8 mouse cellular contexts compared by ENCODE assay signal in the genomic region with DNA sequence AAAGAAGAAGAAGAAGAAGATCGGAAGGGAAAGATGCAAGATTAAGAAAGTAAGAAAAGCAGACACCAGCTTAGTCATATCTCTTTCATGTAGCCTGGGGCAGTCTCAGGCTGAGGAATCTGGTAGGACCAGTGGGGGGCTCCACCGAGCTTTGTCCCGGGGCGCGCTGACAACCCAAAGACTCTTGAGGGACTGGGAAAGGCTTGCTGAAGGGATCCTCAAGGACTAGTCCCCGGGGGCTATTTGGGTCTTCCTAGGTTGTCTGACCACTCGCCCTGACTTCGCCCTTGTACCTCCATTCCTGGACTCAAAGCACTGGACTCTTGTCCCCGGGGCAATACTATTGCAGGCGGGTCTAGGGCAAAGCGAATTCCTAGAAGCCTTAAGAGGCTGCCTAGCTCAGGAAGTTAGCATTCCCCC. TPM values are rescaled to one million over a fixed set of nuclear protein-coding genes. Genes with fewer than 3 reads are reported as not detected.
DNase-seq lines count a peak whose midpoint lies in the region; ATAC-seq and TF ChIP-seq lines count a peak whose summit lies in the region.

No protein-coding gene starts in this region.

- H3K27me3 ChIP-seq in G1E (ENCODE audit: insufficient read depth, low read length), result peaks cover 13% of the 10 kb centered on the region; the same call in 1 of the 2 replicates
- H3K27me3 ChIP-seq in forebrain, embryonic 13.5 days, result no peaks in the 10 kb centered on the region
- H3K27me3 ChIP-seq in neural tube, embryonic 15.5 days (replicated peaks), result no peaks in the 10 kb centered on the region

- H3K4me1 ChIP-seq in G1E (ENCODE audit: insufficient read depth, low read depth, low read length), result peaks cover 47% of the 10 kb centered on the region
- H3K4me1 ChIP-seq in forebrain, embryonic 13.5 days, result peaks cover 35% of the 10 kb centered on the region
- peaks cover 14% of the 10 kb centered on the region for H3K4me1 ChIP-seq in lung, adult 2 months (ENCODE audit: control insufficient read depth, insufficient read depth, low read length)
- H3K4me1 ChIP-seq in neural tube, embryonic 15.5 days, result peaks cover 44% of the 10 kb centered on the region

- TF ChIP-seq POLR2A in lung, adult 2 months (IDR thresholded peaks at IDR 0.05; ENCODE audit: borderline replicate concordance, extremely low read depth, low read depth, low read length), result no peak

- ATAC-seq in G1E (ENCODE audit: extremely low read depth, insufficient number of reproducible peaks, low FRiP score, poor library complexity, severe bottlenecking), result 0 out of 2 replicates have a peak, but pooled peaks have one; percentile 22
- peak; percentile 57 for ATAC-seq in forebrain, embryonic 13.5 days
- peak; percentile 29 for ATAC-seq in neural tube, embryonic 15.5 days (ENCODE audit: low FRiP score)

- peak overlapping the region; percentile 84 for H3K27ac ChIP-seq in forebrain, embryonic 13.5 days
- peak overlapping the region; percentile 88 for H3K27ac ChIP-seq in neural tube, embryonic 15.5 days (replicated peaks)

- DNase-seq in G1E (ENCODE audit: low spot score), result peak; percentile 79
- DNase-seq in c-Kit-positive CD71-positive TER-119-positive erythroid progenitor cells, embryonic 14.5 days (ENCODE audit: low spot score), result peak; percentile 48
- DNase-seq in heart, postnatal 10 days, result peak; percentile 88 to 89
- peak; percentile 60 to 72 for DNase-seq in layer of hippocampus, adult 8-10 months (ENCODE audit: low spot score in 2 of 2)
- peak; percentile 79 for DNase-seq in lung, adult 2 months
- peak; percentile 87 for DNase-seq in thymus, postnatal 25 days

- no peaks in the 10 kb centered on the region for H3K9me3 ChIP-seq in G1E (replicated peaks)
- H3K9me3 ChIP-seq in forebrain, embryonic 13.5 days (replicated peaks), result no peaks in the 10 kb centered on the region
- no peaks in the 10 kb centered on the region for H3K9me3 ChIP-seq in neural tube, embryonic 15.5 days (replicated peaks)

- peaks cover 6% of the 10 kb centered on the region for H3K36me3 ChIP-seq in G1E (replicated peaks)
- peaks cover 22% of the 10 kb centered on the region; the same call in 1 of the 2 replicates for H3K36me3 ChIP-seq in forebrain, embryonic 13.5 days (ENCODE audit: poor library complexity, severe bottlenecking)
- H3K36me3 ChIP-seq in neural tube, embryonic 15.5 days, result peaks cover 10% of the 10 kb centered on the region; the same call in 1 of the 2 replicates

- 0% methylated on average over 11 of the region's 11 CpGs for WGBS in forebrain, embryonic 13.5 days
- 1% methylated on average over 11 of the region's 11 CpGs for WGBS in lung, adult 2 months
- under 1% methylated on average over 11 of the region's 11 CpGs for whole genome bisulfite sequencing in neural tube, embryonic 15.5 days

- no peak for TF ChIP-seq CTCF in G1E (IDR thresholded peaks at IDR 0.05; ENCODE audit: low read depth, low read length)
- TF ChIP-seq CTCF in lung, adult 2 months (IDR thresholded peaks at IDR 0.05; ENCODE audit: insufficient read depth, low read length), result peak; percentile 51

- H3K4me2 ChIP-seq in forebrain, embryonic 13.5 days, result peak overlapping the region; percentile 90
- peak overlapping the region; percentile 77 for H3K4me2 ChIP-seq in neural tube, embryonic 15.5 days

- peak overlapping the region; percentile 78 for H3K9ac ChIP-seq in forebrain, embryonic 13.5 days
- H3K9ac ChIP-seq in neural tube, embryonic 15.5 days (replicated peaks), result peak overlapping the region; percentile 86

- intact Hi-C loops in heart, postnatal 10 days (cut with DNase I), result loop anchor here (2.0 kb wide), 3 partner anchors 32 to 234 kb away; partner anchors contain the start of gene Casp2

- peak overlapping the region; percentile 81 for H3K4me3 ChIP-seq in G1E (ENCODE audit: low read depth, low read length)
- peak overlapping the region; percentile 77 for H3K4me3 ChIP-seq in forebrain, embryonic 13.5 days
- H3K4me3 ChIP-seq in lung, adult 2 months (replicated peaks; ENCODE audit: extremely low read depth, low read depth, low read length), result peak overlapping the region; percentile 71
- H3K4me3 ChIP-seq in neural tube, embryonic 15.5 days (replicated peaks), result peak overlapping the region; percentile 61

RNA-seq across cellular contexts. Expression of gene Zyx, which starts 0.4 kb away (rescaled TPM):
- total RNA-seq in G1E (2014; fragmentation: Nextera tagmentation) (70.2 and 70.3 TPM in 2 replicates), G1E (2017) (14.8 and 19.1 TPM in 2 replicates)
- polyA plus RNA-seq in G1E (2012), result 319 and 320 TPM in 2 replicates
- 39.8 and 41.1 TPM in 2 replicates for polyA plus RNA-seq in forebrain, embryonic 13.5 days (2015; fragmentation: Nextera tagmentation; extraction: Ambion mirVana)
- total RNA-seq in heart, postnatal 10 days (2021), result 100 to 1,000 TPM; 104 to 121 TPM
- total RNA-seq in layer of hippocampus, adult 8-10 months (2022), result 10 to 100 TPM; 36.5 to 52.5 (median 44.5) TPM
- polyA plus RNA-seq in lung, adult 2 months (2012; rRNA removed), result 311 and 352 TPM in 2 replicates
- polyA plus RNA-seq in neural tube, embryonic 15.5 days (2015; fragmentation: Nextera tagmentation; extraction: Ambion mirVana), result 60.0 and 72.5 TPM in 2 replicates

RNA-seq across cellular contexts. Expression of gene Epha1, which starts 24.1 kb away (rescaled TPM):
- total RNA-seq in G1E (2014; fragmentation: Nextera tagmentation) (not detected in 2 replicates), G1E (2017) (0.23 TPM in 1 of 2 replicates, not detected in the other)
- not detected in 2 replicates for polyA plus RNA-seq in G1E (2012)
- polyA plus RNA-seq in forebrain, embryonic 13.5 days (2015; fragmentation: Nextera tagmentation; extraction: Ambion mirVana), result 0.23 and 0.28 TPM in 2 replicates
- under 1 TPM; 0.60 to 0.72 TPM for total RNA-seq in heart, postnatal 10 days (2021)
- under 1 TPM; 0.14 to 0.36 (median 0.15) TPM for total RNA-seq in layer of hippocampus, adult 8-10 months (2022)
- 22.4 and 26.7 TPM in 2 replicates for polyA plus RNA-seq in lung, adult 2 months (2012; rRNA removed)
- 0.24 and 1.9 TPM in 2 replicates for polyA plus RNA-seq in neural tube, embryonic 15.5 days (2015; fragmentation: Nextera tagmentation; extraction: Ambion mirVana)

RNA-seq across cellular contexts. Expression of gene Fam131b, which starts 24.6 kb away (rescaled TPM):
- total RNA-seq in G1E (2014; fragmentation: Nextera tagmentation) (not detected in 2 replicates), G1E (2017) (0.05 TPM in 1 of 2 replicates, not detected in the other)
- polyA plus RNA-seq in G1E (2012), result 0.01 TPM in 1 of 2 replicates, not detected in the other
- polyA plus RNA-seq in forebrain, embryonic 13.5 days (2015; fragmentation: Nextera tagmentation; extraction: Ambion mirVana), result 4.0 and 4.4 TPM in 2 replicates
- 1 to 10 TPM; 1.2 to 1.6 TPM for total RNA-seq in heart, postnatal 10 days (2021)
- total RNA-seq in layer of hippocampus, adult 8-10 months (2022), result 10 to 100 TPM; 72.3 to 80.0 (median 75.9) TPM
- 0.42 and 0.45 TPM in 2 replicates for polyA plus RNA-seq in lung, adult 2 months (2012; rRNA removed)
- 6.9 and 8.2 TPM in 2 replicates for polyA plus RNA-seq in neural tube, embryonic 15.5 days (2015; fragmentation: Nextera tagmentation; extraction: Ambion mirVana)

RNA-seq across cellular contexts. Expression of gene Tas2r143, which starts 51.0 kb away (rescaled TPM):
- total RNA-seq in G1E (2014; fragmentation: Nextera tagmentation) (not detected in 2 replicates), G1E (2017) (0.22 and 0.23 TPM in 2 replicates)
- polyA plus RNA-seq in G1E (2012), result not detected in 2 replicates
- polyA plus RNA-seq in forebrain, embryonic 13.5 days (2015; fragmentation: Nextera tagmentation; extraction: Ambion mirVana), result not detected in 2 replicates
- not detected for total RNA-seq in heart, postnatal 10 days (2021)
- total RNA-seq in layer of hippocampus, adult 8-10 months (2022), result not detected
- 0.63 and 0.92 TPM in 2 replicates for polyA plus RNA-seq in lung, adult 2 months (2012; rRNA removed)
- not detected in 2 replicates for polyA plus RNA-seq in neural tube, embryonic 15.5 days (2015; fragmentation: Nextera tagmentation; extraction: Ambion mirVana)

RNA-seq across cellular contexts. Expression of gene Tas2r135, which starts 56.2 kb away (rescaled TPM):
- total RNA-seq in G1E (2014; fragmentation: Nextera tagmentation), result not detected in 2 replicates
- total RNA-seq in G1E (2017), result 0.27 TPM in 1 of 2 replicates, not detected in the other
- not detected in 2 replicates for polyA plus RNA-seq in G1E (2012)
- not detected in 2 replicates for polyA plus RNA-seq in forebrain, embryonic 13.5 days (2015; fragmentation: Nextera tagmentation; extraction: Ambion mirVana)
- under 1 TPM; 0.25 to 0.31 TPM for total RNA-seq in heart, postnatal 10 days (2021)
- under 1 TPM in 1 of 4 experiments, not detected in 3; 0.29 TPM for total RNA-seq in layer of hippocampus, adult 8-10 months (2022)
- polyA plus RNA-seq in lung, adult 2 months (2012; rRNA removed), result 0.50 TPM in 1 of 2 replicates, not detected in the other
- polyA plus RNA-seq in neural tube, embryonic 15.5 days (2015; fragmentation: Nextera tagmentation; extraction: Ambion mirVana), result not detected in 2 replicates

Comparison
In these comparisons a context has a peak if more than half of its experiments do, and no peak if none do; other contexts are left out.
1. Peak in every context shown above with its lines: DNase-seq, ATAC-seq, H3K4me3 ChIP-seq and H3K27ac ChIP-seq.